Mouse (Mus musculus): Measurements from ENCODE around the gene 1700023F06Rik. TPM values are rescaled to one million over a fixed set of nuclear protein-coding genes. Genes with fewer than 3 reads are reported as not detected.

The 1700023F06Rik gene
- polyA plus RNA-seq, 1 experiment from 2014 or later = 0.88 TPM

- ATAC-seq (ENCODE audit: low FRiP score, low TSS enrichment) = no peak
- H3K27ac ChIP-seq (replicated peaks; ENCODE audit: low read depth, low read length) = peak overlapping the region; percentile 63
Observed at GRCm38 (mm10) chr11:103170111-103170493, 38.3 kb downstream of the 1700023F06Rik start.

GRCm38 (mm10) chr11:103169664-103170063 is 38.7 kb downstream of the 1700023F06Rik start:
- Histone ChIP-seq H3K27ac (replicated peaks; ENCODE audit: low read depth, low read length) (peak overlapping the region; percentile 63; the same call in 1 of the 2 replicates), H3K4me3 (replicated peaks; ENCODE audit: low read depth, low read length) (peak overlapping the region; percentile 67; the same call in 1 of the 2 replicates), H3K36me3 (ENCODE audit: control insufficient read depth, insufficient read depth, low read length) (no peaks in the 10 kb centered on the region), H3K4me2 (ENCODE audit: low read length) (peak overlapping the region; percentile 78), H3K9me3 (ENCODE audit: control insufficient read depth, low read length) (no peaks in the 10 kb centered on the region), H3K27me3 (ENCODE audit: control insufficient read depth, insufficient read depth, low read length) (peaks cover 17% of the 10 kb centered on the region), H3K4me1 (ENCODE audit: control insufficient read depth, insufficient read depth, low read length) (peaks cover 17% of the 10 kb centered on the region), H3K9ac (replicated peaks; ENCODE audit: low read length) (no peak overlapping the region)
- 87% methylated on average over 5 of the region's 5 CpGs for WGBS
- no peak for DNase-seq
- no peak for ATAC-seq (ENCODE audit: low FRiP score, low TSS enrichment)

More at GRCm38 (mm10) chr11:103170111-103170493, 38.3 kb downstream of the 1700023F06Rik start:
- Histone ChIP-seq H3K36me3 (ENCODE audit: control insufficient read depth, insufficient read depth, low read length) (no peaks in the 10 kb centered on the region), H3K9ac (replicated peaks; ENCODE audit: low read length) (peak overlapping the region; percentile 75), H3K27me3 (ENCODE audit: control insufficient read depth, insufficient read depth, low read length) (peaks cover 17% of the 10 kb centered on the region), H3K4me2 (ENCODE audit: low read length) (peak overlapping the region; percentile 78), H3K9me3 (ENCODE audit: control insufficient read depth, low read length) (no peaks in the 10 kb centered on the region), H3K4me3 (replicated peaks; ENCODE audit: low read depth, low read length) (peak overlapping the region; percentile 67), H3K4me1 (ENCODE audit: control insufficient read depth, insufficient read depth, low read length) (peaks cover 17% of the 10 kb centered on the region)
- peak; percentile 15 for DNase-seq
- WGBS = 41% methylated on average over 3 of the region's 3 CpGs

- no peak overlapping the region for H3K27ac ChIP-seq (replicated peaks; ENCODE audit: low read depth, low read length)
- H3K4me2 ChIP-seq (ENCODE audit: low read length) = no peak overlapping the region
- H3K4me1 ChIP-seq (ENCODE audit: control insufficient read depth, insufficient read depth, low read length) = peaks cover 17% of the 10 kb centered on the region
- no peak overlapping the region for H3K9ac ChIP-seq (replicated peaks; ENCODE audit: low read length)
- ATAC-seq (ENCODE audit: low FRiP score, low TSS enrichment) (no peak), DNase-seq (peak; percentile 86)
- H3K27me3 ChIP-seq (ENCODE audit: control insufficient read depth, insufficient read depth, low read length) = peaks cover 17% of the 10 kb centered on the region
- WGBS = 24% methylated on average over 9 of the region's 9 CpGs
- no peaks in the 10 kb centered on the region for H3K9me3 ChIP-seq (ENCODE audit: control insufficient read depth, low read length)
- no peak overlapping the region for H3K4me3 ChIP-seq (replicated peaks; ENCODE audit: low read depth, low read length)
- H3K36me3 ChIP-seq (ENCODE audit: control insufficient read depth, insufficient read depth, low read length) = no peaks in the 10 kb centered on the region
Observed at GRCm38 (mm10) chr11:103168690-103169390, 39.5 kb downstream of the 1700023F06Rik start.

GRCm38 (mm10) chr11:103164391-103164790 is 44.0 kb downstream of the 1700023F06Rik start:
- Histone ChIP-seq H3K4me2 (ENCODE audit: low read length) (no peak overlapping the region), H3K36me3 (ENCODE audit: control insufficient read depth, insufficient read depth, low read length) (no peaks in the 10 kb centered on the region), H3K27ac (replicated peaks; ENCODE audit: low read depth, low read length) (no peak overlapping the region), H3K4me1 (ENCODE audit: control insufficient read depth, insufficient read depth, low read length) (peaks cover under 1% of the 10 kb centered on the region; the same call in 1 of the 2 replicates), H3K4me3 (replicated peaks; ENCODE audit: low read depth, low read length) (no peak overlapping the region), H3K27me3 (ENCODE audit: control insufficient read depth, insufficient read depth, low read length) (no peaks in the 10 kb centered on the region), H3K9me3 (ENCODE audit: control insufficient read depth, low read length) (no peaks in the 10 kb centered on the region), H3K9ac (replicated peaks; ENCODE audit: low read length) (no peak overlapping the region)
- WGBS = 35% methylated on average over 10 of the region's 10 CpGs
- no peak for DNase-seq
- ATAC-seq (ENCODE audit: low FRiP score, low TSS enrichment) = no peak

GRCm38 (mm10) chr11:103162132-103162531 is 46.2 kb downstream of the 1700023F06Rik start:
- 88% methylated on average over 5 of the region's 5 CpGs for WGBS
- DNase-seq (no peak), ATAC-seq (ENCODE audit: low FRiP score, low TSS enrichment) (no peak)
- Histone ChIP-seq H3K27me3 (ENCODE audit: control insufficient read depth, insufficient read depth, low read length) (no peaks in the 10 kb centered on the region), H3K4me2 (ENCODE audit: low read length) (no peak overlapping the region), H3K27ac (replicated peaks; ENCODE audit: low read depth, low read length) (no peak overlapping the region), H3K36me3 (ENCODE audit: control insufficient read depth, insufficient read depth, low read length) (no peaks in the 10 kb centered on the region), H3K4me1 (ENCODE audit: control insufficient read depth, insufficient read depth, low read length) (0 out of 2 replicates have a peak, but pooled peaks cover 6% of the 10 kb centered on the region), H3K9ac (replicated peaks; ENCODE audit: low read length) (no peak overlapping the region), H3K4me3 (replicated peaks; ENCODE audit: low read depth, low read length) (no peak overlapping the region), H3K9me3 (ENCODE audit: control insufficient read depth, low read length) (no peaks in the 10 kb centered on the region)

- Histone ChIP-seq H3K4me2 (ENCODE audit: low read length) (no peak overlapping the region), H3K4me3 (replicated peaks; ENCODE audit: low read depth, low read length) (no peak overlapping the region), H3K36me3 (ENCODE audit: control insufficient read depth, insufficient read depth, low read length) (no peaks in the 10 kb centered on the region), H3K27ac (replicated peaks; ENCODE audit: low read depth, low read length) (no peak overlapping the region), H3K27me3 (ENCODE audit: control insufficient read depth, insufficient read depth, low read length) (no peaks in the 10 kb centered on the region), H3K9ac (replicated peaks; ENCODE audit: low read length) (no peak overlapping the region), H3K4me1 (ENCODE audit: control insufficient read depth, insufficient read depth, low read length) (0 out of 2 replicates have a peak, but pooled peaks cover 6% of the 10 kb centered on the region), H3K9me3 (ENCODE audit: control insufficient read depth, low read length) (no peaks in the 10 kb centered on the region)
- ATAC-seq (ENCODE audit: low FRiP score, low TSS enrichment) (no peak), DNase-seq (no peak)
- WGBS = 78% methylated on average over 7 of the region's 7 CpGs
Observed at GRCm38 (mm10) chr11:103161449-103161848, 46.9 kb downstream of the 1700023F06Rik start.

GRCm38 (mm10) chr11:103160738-103161137 is 47.6 kb downstream of the 1700023F06Rik start:
- H3K4me2 ChIP-seq (ENCODE audit: low read length) = no peak overlapping the region
- H3K27me3 ChIP-seq (ENCODE audit: control insufficient read depth, insufficient read depth, low read length) = no peaks in the 10 kb centered on the region
- H3K9me3 ChIP-seq (ENCODE audit: control insufficient read depth, low read length) = no peaks in the 10 kb centered on the region
- DNase-seq (no peak), ATAC-seq (ENCODE audit: low FRiP score, low TSS enrichment) (no peak)
- H3K4me3 ChIP-seq (replicated peaks; ENCODE audit: low read depth, low read length) = no peak overlapping the region
- H3K9ac ChIP-seq (replicated peaks; ENCODE audit: low read length) = no peak overlapping the region
- no peaks in the 10 kb centered on the region for H3K36me3 ChIP-seq (ENCODE audit: control insufficient read depth, insufficient read depth, low read length)
- no peak overlapping the region for H3K27ac ChIP-seq (replicated peaks; ENCODE audit: low read depth, low read length)
- 0 out of 2 replicates have a peak, but pooled peaks cover 6% of the 10 kb centered on the region for H3K4me1 ChIP-seq (ENCODE audit: control insufficient read depth, insufficient read depth, low read length)
- 94% methylated on average over 11 of the region's 11 CpGs for WGBS

- Histone ChIP-seq H3K36me3 (ENCODE audit: control insufficient read depth, insufficient read depth, low read length) (no peaks in the 10 kb centered on the region), H3K9me3 (ENCODE audit: control insufficient read depth, low read length) (no peaks in the 10 kb centered on the region), H3K27ac (replicated peaks; ENCODE audit: low read depth, low read length) (no peak overlapping the region), H3K27me3 (ENCODE audit: control insufficient read depth, insufficient read depth, low read length) (no peaks in the 10 kb centered on the region), H3K4me1 (ENCODE audit: control insufficient read depth, insufficient read depth, low read length) (0 out of 2 replicates have a peak, but pooled peaks cover 6% of the 10 kb centered on the region), H3K9ac (replicated peaks; ENCODE audit: low read length) (no peak overlapping the region), H3K4me2 (ENCODE audit: low read length) (peak overlapping the region; percentile 44), H3K4me3 (replicated peaks; ENCODE audit: low read depth, low read length) (no peak overlapping the region; the same call in 1 of the 2 replicates)
- 2% methylated on average over 25 of the region's 25 CpGs for WGBS
- peak; percentile 72 for ATAC-seq (ENCODE audit: low FRiP score, low TSS enrichment)
- peak; percentile 89 for DNase-seq
Observed at GRCm38 (mm10) chr11:103158621-103159478, 49.5 kb downstream of the 1700023F06Rik start.
